Mouse (Mus musculus) limb, embryonic 14.5 days (tissue): Measurements from ENCODE around the gene Adam11. TPM values are rescaled to one million over a fixed set of nuclear protein-coding genes. Genes with fewer than 3 reads are reported as not detected.

Source experiments
- ATAC-seq: fragments of 200-750 bp; cut with Nextera tagmentation; 2 replicates; pipeline ENCODE4 v1.8.0; 2017; ENCODE audit warnings: low read depth, moderate number of reproducible peaks, moderate TSS enrichment; ENCODE audit not compliant: low FRiP score
- DNase-seq: peaks from one replicate; pipeline ENCODE4 v3.0.0-alpha.2; 2015; ENCODE audit warnings: low spot score
- H3K27ac ChIP-seq: fragments of 300-500 bp; sonication (generic); replicated peaks from 2 replicates; pipeline ENCODE4 v1.5.1; 2014; ENCODE audit warnings: low read depth, mild to moderate bottlenecking, low read length, moderate library complexity, mixed read lengths
- H3K27me3 ChIP-seq: fragments of 300-500 bp; sonication (generic); 2 replicates; pipeline ENCODE4 v1.6.1; 2014; ENCODE audit warnings: low read length, mixed read lengths; ENCODE audit not compliant: control insufficient read depth, insufficient read depth
- H3K36me3 ChIP-seq: fragments of 300-500 bp; sonication (generic); 2 replicates; pipeline ENCODE4 v1.6.1; 2014; ENCODE audit warnings: mild to moderate bottlenecking, low read length, moderate library complexity, mixed read lengths; ENCODE audit not compliant: control insufficient read depth, insufficient read depth
- H3K4me1 ChIP-seq: fragments of 300-500 bp; sonication (generic); 2 replicates; pipeline ENCODE4 v1.6.1; 2014; ENCODE audit warnings: antibody characterized with exemption, low read length, mixed read lengths; ENCODE audit not compliant: control insufficient read depth, insufficient read depth
- H3K4me2 ChIP-seq: fragments of 300-500 bp; sonication (generic); replicated peaks from 2 replicates; pipeline ENCODE4 v1.6.1; 2014; ENCODE audit warnings: low read depth, mild to moderate bottlenecking, low read length, moderate library complexity; ENCODE audit not compliant: severe bottlenecking
- H3K4me3 ChIP-seq: fragments of 300-500 bp; sonication (generic); replicated peaks from 2 replicates; pipeline ENCODE4 v1.5.1; 2014; ENCODE audit warnings: low read length
- H3K9ac ChIP-seq: fragments of 300-500 bp; sonication (generic); 2 replicates; pipeline ENCODE4 v1.6.1; 2014; ENCODE audit warnings: mild to moderate bottlenecking, low read depth, low read length, moderate library complexity; ENCODE audit not compliant: severe bottlenecking
- H3K9me3 ChIP-seq: fragments of 300-500 bp; sonication (generic); 2 replicates; pipeline ENCODE4 v1.6.1; 2016; ENCODE audit warnings: low read length; ENCODE audit not compliant: control insufficient read depth
- POLR2A ChIP-seq: fragments of 200-500 bp; IDR thresholded peaks from 2 replicates; pipeline ENCODE4 v1.8.0; 2012; ENCODE audit warnings: inconsistent platforms, mild to moderate bottlenecking, moderate library complexity, borderline replicate concordance; ENCODE audit not compliant: insufficient read depth, insufficient read length; ENCODE audit errors: extremely low read depth
- WGBS: fragments of 180-500 bp; shearing (Covaris S2); extraction: QIAGEN DNeasy Blood & Tissue Kit; methylation state at CpG from one replicate; pipeline ENCODE4 v1.1.7; 2014; 5-methylcytosine and 5-hydroxymethylcytosine counted together
- polyA plus RNA-seq, 2 experiments: library from polyadenylated mRNA; depleted of rRNA in 1 of 2; stranded (reverse) in 1 of 2; unstranded in 1 of 2; fragments of >200 nt; fragmentation: Nextera tagmentation in 1 of 2; extraction: Ambion mirVana in 1 of 2; gene quantifications; 2 replicates each; pipeline versions ENCODE4 v1.2.1 to v1.2.3; 2012 to 2014

The Adam11 gene
- polyA plus RNA-seq, 2 experiments = 5.6 to 21.0 TPM

GRCm38 (mm10) chr11:102779081-102779638, 17.9 kb downstream of the Adam11 start:
- 79% methylated on average over 8 of the region's 8 CpGs for WGBS
- 0 out of 2 replicates have a peak overlapping the region, but pooled peaks have one; percentile 48 for H3K27ac ChIP-seq

GRCm38 (mm10) chr11:102779824-102780223, 18.6 kb downstream of the Adam11 start:
- no peak for DNase-seq
- Histone ChIP-seq H3K9ac (no peak overlapping the region), H3K36me3 (peaks cover 7% of the 10 kb centered on the region; the same call in 1 of the 2 replicates), H3K27me3 (no peaks in the 10 kb centered on the region), H3K9me3 (no peaks in the 10 kb centered on the region), H3K27ac (no peak overlapping the region), H3K4me3 (no peak overlapping the region), H3K4me2 (no peak overlapping the region), H3K4me1 (peaks cover 19% of the 10 kb centered on the region)
- no peak for TF ChIP-seq POLR2A
- no peak for ATAC-seq
- 65% methylated on average over 7 of the region's 7 CpGs for WGBS

More at GRCm38 (mm10) chr11:102779081-102779638, 17.9 kb downstream of the Adam11 start:
- Histone ChIP-seq H3K4me3 (no peak overlapping the region), H3K36me3 (peaks cover 7% of the 10 kb centered on the region; the same call in 1 of the 2 replicates), H3K9ac (no peak overlapping the region), H3K9me3 (no peaks in the 10 kb centered on the region), H3K27me3 (no peaks in the 10 kb centered on the region), H3K4me2 (no peak overlapping the region), H3K4me1 (peaks cover 19% of the 10 kb centered on the region)
- ATAC-seq (no peak), DNase-seq (no peak)
- TF ChIP-seq POLR2A = no peak

- WGBS = 39% methylated on average over 11 of the region's 11 CpGs
- no peak overlapping the region for H3K27ac ChIP-seq
- peaks cover 7% of the 10 kb centered on the region; the same call in 1 of the 2 replicates for H3K36me3 ChIP-seq
- no peak overlapping the region for H3K4me3 ChIP-seq
- no peak overlapping the region for H3K4me2 ChIP-seq
- H3K4me1 ChIP-seq = peaks cover 15% of the 10 kb centered on the region
- no peak for DNase-seq
- H3K27me3 ChIP-seq = no peaks in the 10 kb centered on the region
- no peaks in the 10 kb centered on the region for H3K9me3 ChIP-seq
- no peak overlapping the region for H3K9ac ChIP-seq
- TF ChIP-seq POLR2A = no peak
- no peak for ATAC-seq
Measured at GRCm38 (mm10) chr11:102780271-102780985, 19.2 kb downstream of the Adam11 start.

- Histone ChIP-seq H3K27me3 (no peaks in the 10 kb centered on the region), H3K36me3 (peaks cover 7% of the 10 kb centered on the region; the same call in 1 of the 2 replicates), H3K4me2 (no peak overlapping the region), H3K27ac (no peak overlapping the region), H3K9me3 (no peaks in the 10 kb centered on the region), H3K9ac (no peak overlapping the region), H3K4me1 (peaks cover 15% of the 10 kb centered on the region), H3K4me3 (no peak overlapping the region)
- no peak for TF ChIP-seq POLR2A
- WGBS = 76% methylated on average over 10 of the region's 10 CpGs
- ATAC-seq (no peak), DNase-seq (no peak)
Measured at GRCm38 (mm10) chr11:102780986-102781351, 19.7 kb downstream of the Adam11 start.

GRCm38 (mm10) chr11:102781523-102781922, 20.3 kb downstream of the Adam11 start:
- DNase-seq (no peak), ATAC-seq (no peak)
- Histone ChIP-seq H3K27me3 (no peaks in the 10 kb centered on the region), H3K9me3 (no peaks in the 10 kb centered on the region), H3K4me1 (peaks cover 15% of the 10 kb centered on the region), H3K4me3 (no peak overlapping the region), H3K27ac (no peak overlapping the region), H3K9ac (no peak overlapping the region), H3K4me2 (no peak overlapping the region), H3K36me3 (peaks cover 3% of the 10 kb centered on the region; the same call in 1 of the 2 replicates)
- TF ChIP-seq POLR2A = no peak
- 86% methylated on average over 4 of the region's 4 CpGs for WGBS
